Mouse (Mus musculus) olfactory bulb, adult 2 months (tissue): ENCODE data around the gene Mif.
A peak's percentile ranks its signal among the peaks of the same experiment; 100 is the strongest.

Experiments used
- CTCF ChIP-seq: fragments of 200-500 bp; IDR thresholded peaks from 2 replicates; pipeline ENCODE4 v1.5.1; 2012; ENCODE audit warnings: low read depth, mild to moderate bottlenecking, low read length, moderate library complexity; ENCODE audit not compliant: insufficient read depth
- POLR2A ChIP-seq: fragments of 200-500 bp; IDR thresholded peaks from 2 replicates; pipeline ENCODE4 v1.6.1; 2012; ENCODE audit warnings: mild to moderate bottlenecking, low read depth, low read length, moderate library complexity; ENCODE audit not compliant: insufficient read depth

GRCm38 (mm10) chr10:75883232-75883552, 23.2 kb upstream of the Mif start:
- TF ChIP-seq CTCF (peak; percentile 36; the same call in 1 of the 2 replicates), POLR2A (no peak)
